Comparison of ENCODE assay signal across 8 mouse cellular contexts in the genomic region with DNA sequence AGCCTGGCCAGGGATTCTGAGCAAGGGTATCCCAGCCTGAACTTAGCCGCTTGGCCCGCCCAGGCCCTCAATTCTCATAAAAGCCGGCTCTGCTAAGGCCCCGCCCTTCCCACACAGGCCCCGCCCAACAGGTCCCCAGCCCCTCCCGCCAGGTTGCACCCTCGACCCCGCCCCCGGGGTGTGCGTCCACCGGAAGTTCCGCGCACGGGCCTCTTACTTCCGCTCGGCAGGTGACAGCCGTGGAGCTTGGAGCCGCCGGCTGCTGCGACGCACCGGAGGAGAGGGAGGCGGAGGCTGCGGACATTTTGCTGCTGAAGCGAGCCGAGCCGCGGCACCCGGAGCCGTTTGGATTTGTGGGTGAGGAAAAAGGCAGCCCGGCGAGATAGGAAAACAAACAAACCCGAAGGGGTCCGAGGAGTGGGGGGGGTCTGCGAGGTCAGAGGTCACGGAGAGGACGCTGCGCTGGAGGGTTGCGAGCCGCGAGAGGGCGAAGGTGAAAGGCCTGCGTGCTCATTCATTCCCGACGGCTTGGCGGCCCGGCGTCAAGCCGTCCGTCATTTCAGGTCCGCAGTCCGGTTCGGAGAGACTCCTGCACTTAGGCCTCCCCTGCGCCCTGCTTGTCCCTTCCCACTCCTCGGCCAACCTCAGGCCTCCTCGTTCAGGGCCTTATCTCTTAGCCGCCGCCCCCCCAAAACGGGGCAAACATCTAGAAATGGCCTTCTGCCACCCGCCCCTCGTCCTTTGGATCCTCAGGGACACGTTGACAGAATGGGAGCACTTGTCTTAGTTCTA. TPM values are rescaled to one million over a fixed set of nuclear protein-coding genes. Genes with fewer than 3 reads are reported as not detected.
DNase-seq lines count a peak whose midpoint lies in the region; ATAC-seq and TF ChIP-seq lines count a peak whose summit lies in the region.

A gene (plus strand): TSS at position 130 of the 792 bp plus-strand sequence.

- H3K9me3 ChIP-seq in hindbrain, embryonic 10.5 days: no peaks in the 10 kb centered on the region
- H3K9me3 ChIP-seq in lung, embryonic 16.5 days (ENCODE audit: control insufficient read depth, low read length): no peaks in the 10 kb centered on the region

- H3K27ac ChIP-seq in hindbrain, embryonic 10.5 days: peak within 1 kb of the TSS; percentile 85
- H3K27ac ChIP-seq in lung, embryonic 16.5 days (ENCODE audit: low read length): no peak within 1 kb of the TSS
- peak within 1 kb of the TSS; percentile 4; the same call in 1 of the 2 replicates for H3K27ac ChIP-seq in thymus, adult 2 months (ENCODE audit: control insufficient read depth, insufficient read depth, low read length)

- peak; percentile 95 for ATAC-seq in lung, embryonic 16.5 days (ENCODE audit: low read depth)

- under 1% methylated on average over 62 of the region's 62 CpGs for WGBS in hindbrain, embryonic 10.5 days
- 1% methylated on average over 62 of the region's 62 CpGs for WGBS in lung, embryonic 16.5 days
- WGBS in thymus, adult 2 months: 2% methylated on average over 62 of the region's 62 CpGs

- H3K27me3 ChIP-seq in hindbrain, embryonic 10.5 days (ENCODE audit: insufficient read depth, poor library complexity, severe bottlenecking): 0 out of 2 replicates have a peak, but pooled peaks cover 6% of the 10 kb centered on the region
- no peaks in the 10 kb centered on the region for H3K27me3 ChIP-seq in lung, embryonic 16.5 days (ENCODE audit: control insufficient read depth, insufficient read depth, low read depth, low read length)
- no peaks in the 10 kb centered on the region for H3K27me3 ChIP-seq in thymus, adult 2 months (ENCODE audit: control insufficient read depth, insufficient read depth, low read length)

- H3K9ac ChIP-seq in lung, embryonic 16.5 days (ENCODE audit: low read length): peak within 1 kb of the TSS; percentile 71

- TF ChIP-seq CTCF in thymus, adult 2 months (IDR thresholded peaks at IDR 0.05; ENCODE audit: borderline replicate concordance, control insufficient read depth, extremely low read depth, insufficient read depth, low read length, poor library complexity): 0 out of 2 replicates have a peak, but pooled peaks have one; percentile 39

- peak within 1 kb of the TSS; percentile 80 for H3K4me2 ChIP-seq in lung, embryonic 16.5 days (ENCODE audit: low read depth, low read length)

- peaks cover 26% of the 10 kb centered on the region for H3K36me3 ChIP-seq in hindbrain, embryonic 10.5 days
- no peaks in the 10 kb centered on the region for H3K36me3 ChIP-seq in lung, embryonic 16.5 days (ENCODE audit: control insufficient read depth, insufficient read depth, low read length)
- H3K36me3 ChIP-seq in thymus, adult 2 months (ENCODE audit: control insufficient read depth, insufficient read depth, low read length): no peaks in the 10 kb centered on the region

- DNase-seq in NIH3T3 (ENCODE audit: low read depth): peak; percentile 93
- DNase-seq in cerebellum, adult 9-11 months: peak; percentile 90
- DNase-seq in frontal cortex, adult 2 months (ENCODE audit: extremely low spot score in 1 of 2, low spot score in 1 of 2): peak; percentile 56 to 91
- peak; percentile 94 for DNase-seq in hindbrain, embryonic 10.5 days (ENCODE audit: low spot score)
- peak; percentile 88 for DNase-seq in layer of hippocampus, adult 9-11 months
- DNase-seq in ovary, adult 18-20 months (ENCODE audit: low spot score): peak; percentile 82
- DNase-seq in thymus, adult 2 months: peak; percentile 95

- H3K4me1 ChIP-seq in hindbrain, embryonic 10.5 days (replicated peaks): peaks cover 30% of the 10 kb centered on the region
- H3K4me1 ChIP-seq in lung, embryonic 16.5 days (replicated peaks; ENCODE audit: control insufficient read depth, insufficient read depth, low read length): peaks cover 6% of the 10 kb centered on the region; the same call in 1 of the 2 replicates
- peaks cover 31% of the 10 kb centered on the region for H3K4me1 ChIP-seq in thymus, adult 2 months (replicated peaks; ENCODE audit: control insufficient read depth, insufficient read depth, low read length)

- TF ChIP-seq POLR2A in thymus, adult 2 months (IDR thresholded peaks at IDR 0.05; ENCODE audit: control insufficient read depth, extremely low read depth, insufficient read depth, low read length, poor library complexity): peak; percentile 57

- peak within 1 kb of the TSS; percentile 85 for H3K4me3 ChIP-seq in hindbrain, embryonic 10.5 days
- H3K4me3 ChIP-seq in lung, embryonic 16.5 days (ENCODE audit: low read length): peak within 1 kb of the TSS; percentile 74
- H3K4me3 ChIP-seq in thymus, adult 2 months (ENCODE audit: control insufficient read depth, insufficient read depth, low read length): peak within 1 kb of the TSS; percentile 65

RNA-seq across cellular contexts. Expression of the gene that starts here (rescaled TPM):
- 150 and 165 TPM in 2 replicates for polyA plus RNA-seq in frontal cortex, adult 2 months (2012; rRNA removed)
- polyA plus RNA-seq in hindbrain, embryonic 10.5 days (2016; fragmentation: Nextera tagmentation; extraction: Ambion mirVana): 62.6 and 70.3 TPM in 2 replicates
- polyA plus RNA-seq in lung, embryonic 16.5 days (2015; fragmentation: Nextera tagmentation; extraction: Ambion mirVana): 46.0 and 48.3 TPM in 2 replicates
- 129 and 140 TPM in 2 replicates for polyA plus RNA-seq in thymus, adult 2 months (2012; rRNA removed)
